Mouse (Mus musculus) neural tube, embryonic 12.5 days (tissue): ENCODE data around the gene Herc3. TPM values are rescaled to one million over a fixed set of nuclear protein-coding genes. Genes with fewer than 3 reads are reported as not detected.

Source experiments
- ATAC-seq: fragments of 200-750 bp; cut with Nextera tagmentation; 2 replicates; pipeline ENCODE4 v1.8.0; 2017; ENCODE audit warnings: low read depth, mild to moderate bottlenecking, moderate TSS enrichment, moderate library complexity; ENCODE audit not compliant: low FRiP score
- H3K27ac ChIP-seq: fragments of 300-500 bp; sonication (generic); 2 replicates; pipeline ENCODE4 v1.5.1; 2016
- H3K27me3 ChIP-seq: fragments of 300-500 bp; sonication (generic); replicated peaks from 2 replicates; pipeline ENCODE4 v1.6.1; 2016; ENCODE audit warnings: mild to moderate bottlenecking
- H3K36me3 ChIP-seq: fragments of 300-500 bp; sonication (generic); 2 replicates; pipeline ENCODE4 v1.6.1; 2016; ENCODE audit warnings: mild to moderate bottlenecking
- H3K4me1 ChIP-seq: fragments of 300-500 bp; sonication (generic); 2 replicates; pipeline ENCODE4 v1.6.1; 2016
- H3K4me2 ChIP-seq: fragments of 300-500 bp; sonication (generic); replicated peaks from 2 replicates; pipeline ENCODE4 v1.6.1; 2016; ENCODE audit warnings: mild to moderate bottlenecking
- H3K4me3 ChIP-seq: fragments of 300-500 bp; sonication (generic); 2 replicates; pipeline ENCODE4 v1.5.1; 2016
- H3K9ac ChIP-seq: fragments of 300-500 bp; sonication (generic); 2 replicates; pipeline ENCODE4 v1.6.1; 2016; ENCODE audit warnings: mild to moderate bottlenecking
- H3K9me3 ChIP-seq: fragments of 300-500 bp; sonication (generic); 2 replicates; pipeline ENCODE4 v1.6.1; 2016; ENCODE audit warnings: mild to moderate bottlenecking
- WGBS: fragments of 180-500 bp; shearing (Covaris S2); methylation state at CpG from one replicate; pipeline ENCODE4 v1.1.7; 2016; 5-methylcytosine and 5-hydroxymethylcytosine counted together
- polyA plus RNA-seq: library from polyadenylated mRNA; unstranded; fragments of >200 nt; fragmentation: Nextera tagmentation; extraction: Ambion mirVana; gene quantifications from 2 replicates; pipeline ENCODE4 v1.2.1, GENCODE M21; 2016

The Herc3 gene
- polyA plus RNA-seq, 1 experiment from 2014 or later, result 15.9 TPM

DNA sequence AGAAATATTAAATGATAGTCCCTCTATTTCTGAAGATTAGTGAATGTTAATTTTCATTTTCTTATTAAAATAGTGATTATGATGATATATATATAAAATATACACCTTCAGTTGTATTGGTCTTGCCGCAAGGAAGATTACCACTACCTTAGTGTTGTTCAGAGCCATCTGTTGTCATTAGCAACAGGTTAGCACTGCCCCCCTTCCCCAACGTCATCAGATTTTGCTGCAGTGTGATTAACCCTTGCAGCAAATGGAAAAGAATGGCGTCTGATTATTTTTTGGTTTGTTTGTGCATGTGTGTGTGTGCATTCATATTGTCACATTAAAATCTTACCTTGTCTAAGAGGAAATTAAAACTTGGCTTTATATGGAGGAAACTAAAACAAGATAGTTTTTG is 73.3 kb downstream of the Herc3 start:
- no peak overlapping the region for H3K4me3 ChIP-seq
- H3K27me3 ChIP-seq, result no peaks in the 10 kb centered on the region
- no peak for ATAC-seq
- H3K36me3 ChIP-seq, result peaks cover 7% of the 10 kb centered on the region
- H3K4me2 ChIP-seq, result no peak overlapping the region
- H3K9ac ChIP-seq, result no peak overlapping the region
- H3K9me3 ChIP-seq, result peaks cover 15% of the 10 kb centered on the region
- WGBS, result 56% methylated on average over 3 of the region's 3 CpGs
- H3K4me1 ChIP-seq, result 0 out of 2 replicates have a peak, but pooled peaks cover 2% of the 10 kb centered on the region
- H3K27ac ChIP-seq, result no peak overlapping the region

DNA sequence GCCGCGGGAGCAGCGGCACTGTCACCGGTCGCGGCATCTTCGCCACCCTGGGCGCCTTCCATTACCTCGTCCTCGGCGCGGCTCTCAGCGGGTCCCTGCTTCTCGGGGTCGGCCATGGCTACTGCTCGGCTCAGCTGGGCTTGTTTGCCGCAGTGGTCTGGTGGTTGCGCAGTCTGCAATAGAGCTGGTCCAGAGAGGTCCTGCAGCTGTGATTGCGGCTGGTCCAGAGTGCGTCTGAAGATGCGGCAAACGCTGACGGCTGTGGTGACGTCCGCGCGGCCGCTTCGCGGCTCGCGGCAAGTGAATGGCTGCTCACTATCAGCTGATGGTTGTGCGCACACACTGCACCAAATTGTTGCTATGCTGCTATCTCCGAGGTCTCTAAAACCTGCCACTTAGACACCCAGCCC is 75.6 kb downstream of the Herc3 start, which contains the start of gene Nap1l5:
Nap1l5 (minus strand) TSS at position 225 of the 410 bp plus-strand sequence.
- Histone ChIP-seq H3K9ac (peak within 1 kb of the TSS; percentile 51; the same call in 1 of the 2 replicates), H3K4me2 (peak within 1 kb of the TSS; percentile 62), H3K4me1 (0 out of 2 replicates have a peak, but pooled peaks cover 2% of the 10 kb centered on the region), H3K36me3 (peaks cover 7% of the 10 kb centered on the region), H3K27me3 (no peaks in the 10 kb centered on the region), H3K27ac (peak within 1 kb of the TSS; percentile 27; the same call in 1 of the 2 replicates), H3K9me3 (peaks cover 15% of the 10 kb centered on the region), H3K4me3 (peak within 1 kb of the TSS; percentile 45)
- peak; percentile 84 for ATAC-seq
- WGBS, result 53% methylated on average over 34 of the region's 34 CpGs

DNA sequence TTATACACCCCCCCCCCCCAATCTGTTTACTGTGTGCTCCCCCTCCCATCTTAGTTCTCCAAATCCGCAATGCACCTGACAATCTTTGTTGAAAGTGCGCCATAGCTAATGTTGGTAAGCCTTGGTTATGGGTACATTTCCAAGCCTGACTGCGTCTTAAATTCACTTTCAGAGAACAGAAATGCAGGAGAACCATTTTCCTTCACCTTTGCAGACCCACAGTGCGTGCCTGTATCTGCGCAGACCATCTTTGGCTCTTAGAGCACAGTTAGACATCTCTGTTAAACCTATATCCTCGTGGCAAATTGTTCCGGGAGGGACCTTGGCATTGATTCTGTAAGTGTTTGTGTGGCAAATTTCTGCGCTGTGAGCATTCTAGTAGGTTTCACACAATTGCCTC is 76.1 kb downstream of the Herc3 start:
- Histone ChIP-seq H3K36me3 (peaks cover 7% of the 10 kb centered on the region), H3K27ac (no peak overlapping the region), H3K9ac (no peak overlapping the region), H3K4me1 (no peaks in the 10 kb centered on the region), H3K9me3 (peaks cover 15% of the 10 kb centered on the region), H3K4me2 (peak overlapping the region; percentile 62), H3K27me3 (no peaks in the 10 kb centered on the region), H3K4me3 (peak overlapping the region; percentile 45)
- no peak for ATAC-seq
- 81% methylated on average over 8 of the region's 8 CpGs for WGBS

DNA sequence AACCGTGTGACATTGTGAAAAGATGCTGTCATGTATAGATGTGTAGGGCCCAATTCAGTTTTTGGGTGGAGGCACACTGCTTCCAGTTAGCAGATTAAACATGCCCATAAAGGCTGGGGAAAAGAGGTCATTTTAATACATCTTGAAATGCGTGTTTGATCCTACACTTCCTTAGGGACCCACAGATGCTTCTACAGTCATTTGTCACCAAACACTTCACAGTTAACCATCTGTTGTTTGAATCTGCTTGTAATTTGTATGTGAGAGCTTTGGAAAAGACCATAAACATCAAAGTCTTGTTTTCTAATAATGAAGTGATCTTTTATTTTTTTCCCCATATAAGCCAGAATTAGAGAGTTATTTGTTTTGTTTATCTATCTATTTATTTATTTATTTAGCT is 76.5 kb downstream of the Herc3 start:
- no peak overlapping the region for H3K9ac ChIP-seq
- WGBS, result 65% methylated on average over 2 of the region's 2 CpGs
- H3K9me3 ChIP-seq, result peaks cover 15% of the 10 kb centered on the region
- H3K27ac ChIP-seq, result no peak overlapping the region
- no peaks in the 10 kb centered on the region for H3K4me1 ChIP-seq
- ATAC-seq, result no peak
- no peak overlapping the region for H3K4me2 ChIP-seq
- H3K36me3 ChIP-seq, result peaks cover 7% of the 10 kb centered on the region
- H3K27me3 ChIP-seq, result no peaks in the 10 kb centered on the region
- no peak overlapping the region for H3K4me3 ChIP-seq

DNA sequence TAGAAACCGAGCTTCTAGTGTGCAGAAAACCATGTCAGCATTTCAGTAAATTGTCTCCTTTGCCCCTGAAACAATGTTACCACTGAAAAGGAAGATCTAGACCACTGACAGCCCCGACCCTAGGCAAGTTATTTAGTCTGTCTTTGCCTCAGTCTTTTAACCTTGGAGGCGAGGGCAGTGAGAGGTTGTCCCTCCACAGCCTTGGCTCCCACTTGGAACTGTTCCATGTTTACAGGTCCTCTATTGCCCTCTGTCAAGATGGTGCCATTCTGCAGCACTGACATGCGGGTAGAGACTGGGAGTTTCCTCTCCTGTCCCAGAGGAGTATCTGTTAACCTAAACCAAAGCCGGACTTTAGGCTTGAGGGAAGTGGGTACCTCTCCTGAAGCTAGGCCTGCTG is 81.6 kb downstream of the Herc3 start:
- H3K4me3 ChIP-seq, result no peak overlapping the region
- no peak for ATAC-seq
- H3K36me3 ChIP-seq, result no peaks in the 10 kb centered on the region
- H3K9me3 ChIP-seq, result no peaks in the 10 kb centered on the region
- no peaks in the 10 kb centered on the region for H3K27me3 ChIP-seq
- no peak overlapping the region for H3K27ac ChIP-seq
- H3K4me2 ChIP-seq, result no peak overlapping the region
- H3K9ac ChIP-seq, result no peak overlapping the region
- WGBS, result 77% methylated on average over 5 of the region's 5 CpGs
- no peaks in the 10 kb centered on the region for H3K4me1 ChIP-seq

DNA sequence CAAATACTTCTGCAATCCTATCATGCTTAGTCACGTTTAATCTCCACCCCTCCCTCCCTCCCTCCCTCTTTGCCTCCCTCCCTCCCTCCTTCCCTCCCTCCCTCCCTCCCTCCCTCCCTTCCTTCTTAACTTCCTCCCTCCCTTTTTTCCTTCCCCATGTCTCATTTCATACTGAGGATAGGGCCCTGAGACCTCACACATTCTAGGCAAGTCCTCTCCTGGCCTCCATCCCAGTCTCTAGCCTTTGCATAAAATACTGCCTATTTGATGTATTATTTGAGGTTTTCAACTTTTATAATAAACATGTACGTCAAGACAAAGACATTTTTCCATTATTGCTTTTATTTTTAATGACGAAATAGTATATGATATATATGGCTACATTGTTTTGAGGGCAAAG is 82.3 kb downstream of the Herc3 start:
- WGBS, result 87% methylated on average over 3 of the region's 3 CpGs
- Histone ChIP-seq H3K4me3 (no peak overlapping the region), H3K4me2 (no peak overlapping the region), H3K9me3 (no peaks in the 10 kb centered on the region), H3K27me3 (no peaks in the 10 kb centered on the region), H3K36me3 (no peaks in the 10 kb centered on the region), H3K27ac (no peak overlapping the region), H3K9ac (no peak overlapping the region), H3K4me1 (no peaks in the 10 kb centered on the region)
- ATAC-seq, result no peak

DNA sequence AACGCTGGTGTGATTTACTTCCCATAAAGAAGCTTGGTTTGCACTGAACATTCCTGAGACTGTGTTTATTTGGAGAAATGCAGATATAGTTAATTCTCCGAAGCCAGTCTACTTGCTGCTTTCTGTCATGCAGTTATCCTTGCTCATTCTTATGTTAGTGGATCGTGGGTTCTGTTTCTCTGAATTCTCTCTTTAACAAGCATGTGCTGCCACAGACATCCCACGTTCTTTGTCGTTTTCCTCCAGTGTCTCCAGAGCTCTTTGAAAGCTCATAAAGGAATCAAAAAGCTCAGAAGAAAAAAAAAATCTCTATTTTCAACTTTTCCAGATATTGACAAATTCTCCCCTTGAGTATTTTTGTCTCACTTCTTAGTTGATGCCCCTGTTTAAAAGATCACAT is 82.7 kb downstream of the Herc3 start:
- H3K4me2 ChIP-seq, result no peak overlapping the region
- H3K27ac ChIP-seq, result no peak overlapping the region
- H3K4me1 ChIP-seq, result no peaks in the 10 kb centered on the region
- no peak overlapping the region for H3K9ac ChIP-seq
- H3K36me3 ChIP-seq, result no peaks in the 10 kb centered on the region
- ATAC-seq, result no peak
- WGBS, result 82% methylated on average over 5 of the region's 5 CpGs
- no peak overlapping the region for H3K4me3 ChIP-seq
- no peaks in the 10 kb centered on the region for H3K27me3 ChIP-seq
- H3K9me3 ChIP-seq, result no peaks in the 10 kb centered on the region

DNA sequence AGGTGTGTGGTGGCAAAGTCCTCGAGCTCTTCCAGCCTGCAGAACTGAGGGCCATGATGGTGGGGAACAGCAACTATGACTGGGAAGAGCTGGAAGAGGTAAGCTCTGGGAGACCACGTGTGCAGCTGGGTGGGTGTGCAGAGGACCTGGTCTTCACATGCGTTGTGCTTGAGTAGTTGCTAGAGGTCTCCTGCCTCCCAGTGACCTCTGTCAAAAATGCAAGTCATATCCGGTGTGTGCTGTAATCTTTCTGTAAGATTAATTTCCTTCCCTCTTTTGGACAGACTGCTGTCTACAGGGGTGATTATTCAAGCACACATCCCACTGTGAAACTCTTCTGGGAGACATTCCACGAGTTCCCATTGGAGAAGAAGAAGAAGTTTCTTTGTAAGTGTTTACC is 85.2 kb downstream of the Herc3 start:
- no peak overlapping the region for H3K4me3 ChIP-seq
- no peaks in the 10 kb centered on the region for H3K9me3 ChIP-seq
- H3K4me1 ChIP-seq, result no peaks in the 10 kb centered on the region
- no peak overlapping the region for H3K27ac ChIP-seq
- no peak for ATAC-seq
- no peaks in the 10 kb centered on the region for H3K27me3 ChIP-seq
- 80% methylated on average over 5 of the region's 5 CpGs for WGBS
- no peaks in the 10 kb centered on the region for H3K36me3 ChIP-seq
- H3K9ac ChIP-seq, result no peak overlapping the region
- H3K4me2 ChIP-seq, result no peak overlapping the region

DNA sequence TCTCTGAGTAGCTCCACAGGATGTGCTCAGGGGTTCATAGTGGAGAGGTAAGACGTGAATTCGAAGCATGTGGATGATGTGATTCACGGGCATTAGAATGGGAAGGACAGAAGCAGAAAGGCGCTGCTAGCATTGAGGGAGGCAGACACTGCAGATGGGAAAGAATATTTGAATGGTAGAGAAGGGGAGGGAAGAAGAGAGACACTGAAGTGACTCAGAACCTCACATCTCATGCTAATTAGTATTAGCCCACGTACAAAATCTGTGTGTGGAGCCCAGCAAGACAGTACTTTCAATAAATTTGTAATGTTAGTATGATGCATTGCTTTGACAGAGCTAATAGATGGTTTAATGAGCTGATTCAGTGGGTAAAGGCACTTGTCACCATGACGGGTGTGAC is 89.5 kb downstream of the Herc3 start:
- WGBS, result 84% methylated on average over 6 of the region's 6 CpGs
- Histone ChIP-seq H3K4me1 (no peaks in the 10 kb centered on the region), H3K4me3 (no peak overlapping the region), H3K4me2 (no peak overlapping the region), H3K9ac (no peak overlapping the region), H3K36me3 (no peaks in the 10 kb centered on the region), H3K27me3 (no peaks in the 10 kb centered on the region), H3K9me3 (no peaks in the 10 kb centered on the region), H3K27ac (no peak overlapping the region)
- ATAC-seq, result no peak

DNA sequence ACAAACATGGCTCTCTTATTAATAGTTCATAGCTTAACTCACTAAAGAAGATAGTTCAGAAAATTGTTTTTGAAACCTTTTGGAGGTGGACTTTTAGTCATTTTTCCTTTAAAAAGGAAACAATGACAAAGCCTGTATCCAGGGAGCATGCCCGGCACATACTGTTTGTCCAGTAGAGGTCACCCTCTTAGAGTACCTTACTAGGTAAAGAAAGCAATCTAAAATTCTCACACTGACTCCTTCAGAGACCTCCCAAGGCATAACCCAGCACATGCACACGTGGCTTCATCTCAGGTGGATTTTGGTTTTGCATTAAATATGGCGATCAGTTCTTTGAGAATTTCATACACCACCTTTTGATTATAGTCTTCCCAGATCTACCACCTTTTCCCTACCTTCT is 90.4 kb downstream of the Herc3 start:
- no peaks in the 10 kb centered on the region for H3K9me3 ChIP-seq
- H3K9ac ChIP-seq, result no peak overlapping the region
- H3K36me3 ChIP-seq, result no peaks in the 10 kb centered on the region
- H3K4me2 ChIP-seq, result no peak overlapping the region
- H3K4me1 ChIP-seq, result no peaks in the 10 kb centered on the region
- no peak overlapping the region for H3K27ac ChIP-seq
- ATAC-seq, result no peak
- no peaks in the 10 kb centered on the region for H3K27me3 ChIP-seq
- H3K4me3 ChIP-seq, result no peak overlapping the region
- 45% methylated on average over 3 of the region's 3 CpGs for WGBS

DNA sequence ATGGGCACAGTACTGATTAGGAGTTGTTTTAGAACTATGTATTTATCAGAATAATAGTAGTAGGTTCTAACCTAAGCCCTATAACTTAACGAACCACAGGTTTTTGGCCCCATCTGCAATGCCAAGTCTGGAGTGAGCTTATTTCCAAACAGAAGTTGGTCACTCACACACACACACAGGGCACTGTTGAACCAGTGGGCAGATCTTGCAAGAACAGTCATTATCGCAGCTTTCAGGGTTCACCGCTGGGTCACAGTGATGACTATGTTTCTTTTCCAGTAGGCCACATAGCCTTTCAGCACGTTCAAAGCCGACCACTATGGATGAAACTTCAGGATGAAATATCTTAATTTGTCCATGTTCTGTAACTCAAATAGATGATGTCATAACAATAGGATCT is 91.2 kb downstream of the Herc3 start:
- Histone ChIP-seq H3K4me3 (no peak overlapping the region), H3K4me1 (no peaks in the 10 kb centered on the region), H3K27me3 (no peaks in the 10 kb centered on the region), H3K9ac (no peak overlapping the region), H3K9me3 (no peaks in the 10 kb centered on the region), H3K27ac (no peak overlapping the region), H3K36me3 (no peaks in the 10 kb centered on the region), H3K4me2 (no peak overlapping the region)
- 82% methylated on average over 5 of the region's 5 CpGs for WGBS
- no peak for ATAC-seq

DNA sequence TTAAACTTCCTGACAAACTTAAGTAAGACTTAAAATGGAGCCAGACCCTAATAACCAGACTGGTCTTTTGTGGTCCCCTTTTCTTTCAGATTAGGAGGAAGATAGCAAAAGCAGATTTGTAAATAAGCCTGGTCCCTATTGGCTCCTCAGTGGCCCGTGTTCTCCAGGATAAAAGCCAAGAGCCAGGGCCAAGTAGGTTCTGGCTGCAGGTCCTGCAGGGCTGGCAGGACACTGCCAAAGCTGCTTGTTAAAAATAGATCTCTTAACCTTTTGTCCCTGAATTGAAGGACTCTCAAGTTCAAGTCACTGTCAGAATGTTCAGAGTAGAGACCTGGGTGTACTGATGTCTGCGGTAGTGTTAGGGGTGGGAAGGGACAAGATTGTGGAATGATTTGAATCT is 96.6 kb downstream of the Herc3 start:
- 81% methylated on average over 2 of the region's 2 CpGs for WGBS
- Histone ChIP-seq H3K4me1 (peaks cover 5% of the 10 kb centered on the region; the same call in 1 of the 2 replicates), H3K9ac (no peak overlapping the region), H3K36me3 (no peaks in the 10 kb centered on the region), H3K27ac (no peak overlapping the region), H3K4me2 (no peak overlapping the region), H3K27me3 (no peaks in the 10 kb centered on the region), H3K4me3 (no peak overlapping the region), H3K9me3 (no peaks in the 10 kb centered on the region)
- ATAC-seq, result no peak

DNA sequence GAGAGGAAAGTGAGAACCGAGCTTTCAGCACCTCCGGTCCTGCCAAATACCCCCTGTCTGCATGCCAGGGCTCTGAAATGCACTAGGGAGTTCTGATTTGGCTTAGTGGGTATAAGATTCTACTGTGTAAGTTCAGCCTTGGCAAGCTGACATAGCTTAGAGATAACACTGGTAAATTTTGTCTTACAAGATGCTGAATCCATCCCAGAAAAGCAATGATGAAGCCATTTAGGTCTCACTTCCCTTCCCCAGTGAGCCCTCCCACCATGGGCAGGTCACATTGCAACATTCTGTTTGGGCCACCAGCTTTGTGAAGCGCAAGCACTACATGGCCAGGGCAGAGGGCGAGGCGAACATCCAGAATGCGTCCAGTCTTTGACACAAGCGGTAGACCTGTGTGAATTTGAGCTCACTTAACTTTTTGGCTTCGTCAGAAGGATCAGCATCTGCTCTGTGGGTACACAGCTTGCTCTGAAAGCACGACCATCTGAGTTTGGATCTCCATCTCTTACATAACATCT is 98.7 kb downstream of the Herc3 start:
- Histone ChIP-seq H3K36me3 (no peaks in the 10 kb centered on the region), H3K4me3 (no peak overlapping the region), H3K27ac (no peak overlapping the region), H3K9ac (no peak overlapping the region), H3K4me1 (peaks cover 14% of the 10 kb centered on the region), H3K4me2 (no peak overlapping the region), H3K27me3 (no peaks in the 10 kb centered on the region), H3K9me3 (no peaks in the 10 kb centered on the region)
- 91% methylated on average over 9 of the region's 9 CpGs for WGBS
- ATAC-seq, result no peak
